ENCODE assay signal across 8 mouse cellular contexts in the genomic region with DNA sequence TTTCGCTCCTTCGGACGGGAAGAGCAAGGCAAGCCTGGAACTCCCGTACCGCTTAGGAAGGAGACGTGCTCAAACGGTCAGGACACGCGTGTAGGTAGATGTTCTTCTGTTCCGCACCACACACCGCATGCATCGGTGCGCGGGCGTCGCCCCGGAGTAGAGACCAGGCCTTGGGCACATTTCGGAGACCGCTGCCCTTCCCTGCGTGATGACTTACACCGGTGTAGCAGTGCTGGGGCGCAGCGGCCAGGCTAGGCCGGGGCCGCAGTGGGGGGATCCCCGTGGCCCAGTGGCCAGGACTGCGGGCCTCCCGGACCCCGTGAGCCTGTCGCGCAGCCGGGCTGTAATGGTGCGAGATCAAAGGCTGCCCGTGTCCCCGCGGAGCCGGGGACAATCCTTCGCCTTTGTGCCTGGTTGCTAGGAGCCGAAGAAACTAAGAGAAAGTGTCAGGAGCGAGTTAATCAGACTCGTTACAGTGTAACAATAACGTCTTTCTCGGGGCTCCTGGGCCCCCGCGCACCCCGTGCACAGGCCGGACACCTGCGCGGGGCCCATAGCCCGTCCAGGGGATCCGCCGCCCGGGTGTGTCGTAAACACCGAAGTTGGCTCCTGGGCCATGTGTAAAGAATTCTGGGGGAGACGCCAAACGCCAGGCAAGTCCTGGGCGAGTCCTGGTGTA. TPM values are rescaled to one million over a fixed set of nuclear protein-coding genes. Genes with fewer than 3 reads are reported as not detected.
A peak's percentile ranks its signal among the peaks of the same experiment; 100 is the strongest.
DNase-seq lines count a peak whose midpoint lies in the region; ATAC-seq lines count a peak whose summit lies in the region.

No protein-coding gene starts in this region.

- no peak for ATAC-seq in megakaryocyte, adult 5-6 weeks (ENCODE audit: poor library complexity, severe bottlenecking)

- peaks cover 7% of the 10 kb centered on the region; the same call in 1 of the 2 replicates for H3K9me3 ChIP-seq in megakaryocyte, embryonic 14.5 days

- intact Hi-C loops in heart, postnatal 10 days (cut with DNase I): no loop called here

- H3K27me3 ChIP-seq in megakaryocyte, embryonic 14.5 days (replicated peaks): peaks cover 48% of the 10 kb centered on the region

- H3K36me3 ChIP-seq in megakaryocyte, embryonic 14.5 days (replicated peaks; ENCODE audit: low read length): no peaks in the 10 kb centered on the region

- DNase-seq in embryo, embryonic 10 days (ENCODE audit: low spot score): peak; percentile 75
- DNase-seq in heart, postnatal 10 days: peak; percentile 8 to 15
- DNase-seq in left cerebral cortex, adult 8-10 months (ENCODE audit: low spot score in 2 of 2): peak; percentile 12 to 20
- DNase-seq in neural tube, embryonic 10.5 days (ENCODE audit: extremely low spot score, low spot score): peak; percentile 78
- no peak for DNase-seq in spleen, adult 12 weeks (ENCODE audit: low spot score)
- no peak for DNase-seq in natural killer cell, adult 2 months (ENCODE audit: low spot score in 2 of 2)

- H3K4me1 ChIP-seq in megakaryocyte, embryonic 14.5 days: peaks cover 7% of the 10 kb centered on the region

- H3K4me3 ChIP-seq in megakaryocyte, embryonic 14.5 days (replicated peaks): peak overlapping the region; percentile 85

RNA-seq across cellular contexts. Expression of a gene that starts 44.2 kb away (rescaled TPM):
- polyA plus RNA-seq in megakaryocyte, embryonic 14.5 days (2012; ENCODE audit: insufficient read depth, low replicate concordance): not detected in 2 replicates
- total RNA-seq in megakaryocyte, adult 5-6 weeks (2015): not detected in 2 replicates
- not detected in 2 replicates for total RNA-seq in megakaryocyte, adult 5-6 weeks (2017)
- not detected for total RNA-seq in heart, postnatal 10 days (2021)
- under 1 TPM in 3 of 4 experiments, not detected in 1; 0.19 to 0.59 (median 0.41) TPM for total RNA-seq in left cerebral cortex, adult 8-10 months (2022)

RNA-seq across cellular contexts. Expression of a gene that starts 58.8 kb away (rescaled TPM):
- polyA plus RNA-seq in megakaryocyte, embryonic 14.5 days (2012; ENCODE audit: insufficient read depth, low replicate concordance): not detected in 2 replicates
- total RNA-seq in megakaryocyte, adult 5-6 weeks (2015): not detected in 2 replicates
- total RNA-seq in megakaryocyte, adult 5-6 weeks (2017): not detected in 2 replicates
- total RNA-seq in heart, postnatal 10 days (2021): not detected
- 1 to 10 TPM; 2.2 to 6.1 (median 3.5) TPM for total RNA-seq in left cerebral cortex, adult 8-10 months (2022)

Comparison
In these comparisons a context has a peak if more than half of its experiments do, and no peak if none do; other contexts are left out.
1. DNase-seq: peak in embryo, embryonic 10 days (single experiment), heart, postnatal 10 days (2 of 2), left cerebral cortex, adult 8-10 months (2 of 2) and neural tube, embryonic 10.5 days (single experiment); none in spleen, adult 12 weeks (single experiment) and natural killer cell, adult 2 months (0 of 2).